Mouse (Mus musculus) heart, embryonic 16.5 days (tissue): ENCODE results near the gene 9530077C05Rik. TPM values are rescaled to one million over a fixed set of nuclear protein-coding genes. Genes with fewer than 3 reads are reported as not detected.
"Not testable (repeated sequence)": the region's sequence is repeated elsewhere in the genome, so short reads cannot be mapped to it uniquely, and the experiment has no call there.

ENCODE experiments used
- ATAC-seq: fragments of 200-750 bp; cut with Nextera tagmentation; replicated peaks from 2 replicates; pipeline ENCODE4 v1.8.0; 2017; ENCODE audit warnings: moderate number of reproducible peaks; ENCODE audit not compliant: insufficient read depth, low FRiP score; ENCODE audit errors: extremely low read depth
- H3K27ac ChIP-seq: fragments of 300-500 bp; sonication (generic); 2 replicates; pipeline ENCODE4 v1.5.1; 2014; ENCODE audit warnings: mild to moderate bottlenecking, low read length, control low read depth, moderate library complexity
- H3K27me3 ChIP-seq: fragments of 300-500 bp; sonication (generic); 2 replicates; pipeline ENCODE4 v1.6.1; 2014; ENCODE audit warnings: low read length, mixed read lengths; ENCODE audit not compliant: control insufficient read depth, insufficient read depth
- H3K36me3 ChIP-seq: fragments of 300-500 bp; sonication (generic); 2 replicates; pipeline ENCODE4 v1.6.1; 2014; ENCODE audit not compliant: control insufficient read depth, insufficient read depth
- H3K4me1 ChIP-seq: fragments of 300-500 bp; sonication (generic); 2 replicates; pipeline ENCODE4 v1.6.1; 2014; ENCODE audit warnings: low read length, mixed read lengths; ENCODE audit not compliant: control insufficient read depth, insufficient read depth
- H3K4me2 ChIP-seq: fragments of 300-500 bp; sonication (generic); 2 replicates; pipeline ENCODE4 v1.6.1; 2014; ENCODE audit warnings: low read depth, mild to moderate bottlenecking, control low read depth, low read length
- H3K4me3 ChIP-seq: fragments of 300-500 bp; sonication (generic); 2 replicates; pipeline ENCODE4 v1.5.1; 2014; ENCODE audit warnings: mild to moderate bottlenecking, control low read depth, low read length
- H3K9ac ChIP-seq: fragments of 300-500 bp; sonication (generic); 2 replicates; pipeline ENCODE4 v1.6.1; 2014; ENCODE audit warnings: low read length, control low read depth
- H3K9me3 ChIP-seq: fragments of 300-500 bp; sonication (generic); replicated peaks from 2 replicates; pipeline ENCODE4 v1.6.1; 2016; ENCODE audit warnings: low read length; ENCODE audit not compliant: control insufficient read depth
- WGBS: fragments of 180-500 bp; shearing (Covaris S2); extraction: QIAGEN DNeasy Blood & Tissue Kit; methylation state at CpG from one replicate; pipeline ENCODE4 v1.1.7; 2014; 5-methylcytosine and 5-hydroxymethylcytosine counted together
- polyA plus RNA-seq: library from polyadenylated mRNA; unstranded; fragments of >200 nt; fragmentation: Nextera tagmentation; extraction: Ambion mirVana; gene quantifications from 2 replicates; pipeline ENCODE4 v1.2.1, GENCODE M21; 2015

The 9530077C05Rik gene
- polyA plus RNA-seq, 1 experiment from 2014 or later = 3.7 TPM

DNA sequence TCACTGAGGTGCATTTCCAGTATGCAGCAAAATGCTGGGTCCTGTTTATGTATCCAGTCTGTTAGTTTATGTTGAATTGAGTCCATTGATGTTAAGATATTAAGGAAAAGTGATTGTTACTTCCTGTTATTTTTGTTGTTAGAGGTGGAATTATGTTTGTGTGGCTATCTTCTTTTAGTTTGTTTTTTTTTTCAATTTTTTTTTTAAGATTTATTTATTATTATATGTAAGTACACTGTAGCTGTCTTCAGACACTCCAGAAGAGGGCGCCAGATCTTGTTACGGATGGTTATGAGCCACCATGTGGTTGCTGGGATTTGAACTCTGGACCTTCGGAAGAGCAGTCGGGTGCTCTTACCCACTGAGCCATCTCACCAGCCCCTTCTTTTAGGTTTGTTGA is 3.7 kb upstream of the 9530077C05Rik start:
- H3K4me1 ChIP-seq, H3K27me3 ChIP-seq, H3K4me2 ChIP-seq, H3K9ac ChIP-seq, H3K36me3 ChIP-seq, ATAC-seq, H3K9me3 ChIP-seq, H3K27ac ChIP-seq, H3K4me3 ChIP-seq: not testable (repeated sequence)
- 71% methylated on average over 3 of the region's 4 CpGs for WGBS

DNA sequence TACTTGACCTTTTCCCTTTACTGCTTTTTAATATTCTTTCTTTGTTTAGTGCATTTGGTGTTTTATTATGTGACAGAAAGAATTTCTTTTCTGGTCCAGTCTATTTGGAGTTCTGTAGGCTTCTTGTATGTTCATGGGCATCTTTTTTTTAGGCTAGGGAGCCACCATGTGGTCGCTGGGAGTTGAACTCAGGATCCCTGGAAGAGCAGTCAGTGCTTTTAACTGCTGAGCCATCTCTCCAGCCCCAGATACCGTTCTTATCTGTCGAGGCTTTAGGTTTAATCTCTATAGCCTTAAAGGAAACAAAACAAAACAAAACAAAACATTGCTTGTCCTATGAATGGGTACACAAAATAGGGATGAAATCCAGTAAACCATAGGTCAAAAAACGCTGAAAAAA is 3.0 kb upstream of the 9530077C05Rik start:
- ATAC-seq = not testable (repeated sequence)

GRCm38 (mm10) chr9:22409501-22409900 is 1.8 kb upstream of the 9530077C05Rik start:
- no peak overlapping the region for H3K9ac ChIP-seq
- ATAC-seq = no peak
- no peaks in the 10 kb centered on the region for H3K36me3 ChIP-seq
- WGBS = 73% methylated on average over 7 of the region's 7 CpGs
- H3K9me3 ChIP-seq = no peaks in the 10 kb centered on the region
- no peak overlapping the region for H3K4me2 ChIP-seq
- no peak overlapping the region for H3K27ac ChIP-seq
- no peak overlapping the region for H3K4me3 ChIP-seq
- H3K27me3 ChIP-seq = no peaks in the 10 kb centered on the region
- H3K4me1 ChIP-seq = peaks cover 2% of the 10 kb centered on the region; the same call in 1 of the 2 replicates

More for the DNA sequence above, 3.0 kb upstream of the 9530077C05Rik start:
- not testable (repeated sequence) for H3K27ac ChIP-seq, H3K36me3 ChIP-seq, H3K4me2 ChIP-seq, H3K4me3 ChIP-seq, H3K9me3 ChIP-seq, H3K27me3 ChIP-seq, H3K9ac ChIP-seq, H3K4me1 ChIP-seq
- 16% methylated on average over 4 of the region's 4 CpGs for WGBS

DNA sequence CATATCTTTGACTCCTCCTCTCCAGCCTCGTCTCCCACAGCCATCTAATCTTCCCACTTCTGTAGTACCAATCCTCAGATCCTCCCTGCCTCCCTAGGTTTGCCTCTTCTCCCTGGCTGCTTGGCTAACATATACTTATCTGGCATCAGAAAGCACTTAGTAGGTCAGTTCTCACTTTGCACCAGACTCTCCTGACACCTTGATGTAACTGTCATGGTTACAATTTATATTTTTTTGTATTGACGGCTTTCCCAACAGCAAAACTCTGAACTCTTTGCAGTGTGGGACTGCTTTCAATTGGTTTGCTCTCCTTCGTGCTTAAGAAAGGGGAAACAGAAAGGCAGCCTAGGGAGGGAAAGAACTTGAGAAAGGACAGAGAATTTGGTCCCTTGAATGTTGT is 4.9 kb downstream of the 9530077C05Rik start:
- Histone ChIP-seq H3K27ac (no peak overlapping the region), H3K4me2 (no peak overlapping the region), H3K4me3 (no peak overlapping the region), H3K9me3 (no peaks in the 10 kb centered on the region), H3K27me3 (no peaks in the 10 kb centered on the region), H3K4me1 (peaks cover 2% of the 10 kb centered on the region; the same call in 1 of the 2 replicates), H3K36me3 (no peaks in the 10 kb centered on the region), H3K9ac (no peak overlapping the region)
- no peak for ATAC-seq
- WGBS = 70% methylated on average over 3 of the region's 3 CpGs

DNA sequence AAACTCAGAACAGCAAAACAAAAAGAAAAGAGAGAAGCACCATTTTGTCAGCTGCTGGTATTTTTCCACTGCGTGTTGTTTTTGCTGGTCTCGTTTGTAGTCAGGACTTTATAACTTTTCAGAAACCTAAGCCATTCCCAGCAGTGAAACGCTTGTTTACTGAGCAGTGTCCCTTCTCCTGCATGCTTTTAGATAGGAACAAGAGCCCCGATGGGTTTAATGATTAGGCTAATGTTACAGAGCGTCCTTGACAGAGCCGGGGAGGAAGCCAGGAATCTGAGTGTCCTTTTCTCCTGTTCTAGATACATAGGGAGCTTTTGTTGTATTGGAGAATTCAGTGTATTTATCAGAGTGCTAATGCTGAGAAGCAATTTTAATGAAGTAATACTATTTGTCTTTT is 6.2 kb downstream of the 9530077C05Rik start:
- no peak overlapping the region for H3K4me3 ChIP-seq
- no peaks in the 10 kb centered on the region for H3K36me3 ChIP-seq
- no peak overlapping the region for H3K9ac ChIP-seq
- H3K9me3 ChIP-seq = no peaks in the 10 kb centered on the region
- ATAC-seq = no peak
- no peaks in the 10 kb centered on the region for H3K27me3 ChIP-seq
- H3K4me2 ChIP-seq = no peak overlapping the region
- H3K27ac ChIP-seq = no peak overlapping the region
- peaks cover 5% of the 10 kb centered on the region for H3K4me1 ChIP-seq
- 43% methylated on average over 6 of the region's 6 CpGs for WGBS

DNA sequence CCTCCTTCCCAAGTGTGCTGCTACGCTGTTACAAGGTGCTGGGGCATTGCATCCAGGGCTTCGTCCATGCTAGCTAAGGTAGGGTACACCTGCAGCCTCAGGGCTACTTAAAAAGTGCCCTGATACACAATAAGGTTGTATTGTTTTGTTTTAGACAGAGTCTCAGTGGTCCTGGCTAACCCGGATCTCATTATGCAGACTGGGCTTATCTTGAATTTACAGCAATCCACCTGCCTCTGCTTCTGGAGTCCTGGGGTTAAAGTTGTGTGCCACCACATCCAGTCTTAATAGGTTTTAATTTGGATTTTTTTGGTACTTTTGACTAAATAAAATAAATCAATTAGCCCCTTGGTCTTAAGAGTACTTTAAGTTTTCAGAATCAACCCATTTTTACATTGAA is 8.6 kb downstream of the 9530077C05Rik start:
- Histone ChIP-seq H3K4me1 (peaks cover 23% of the 10 kb centered on the region), H3K4me3 (no peak overlapping the region), H3K9me3 (no peaks in the 10 kb centered on the region), H3K4me2 (no peak overlapping the region), H3K36me3 (no peaks in the 10 kb centered on the region), H3K27ac (no peak overlapping the region), H3K9ac (no peak overlapping the region), H3K27me3 (no peaks in the 10 kb centered on the region)
- ATAC-seq = no peak
- WGBS = 77% methylated on average over 3 of the region's 3 CpGs

GRCm38 (mm10) chr9:22420491-22420890 is 9.2 kb downstream of the 9530077C05Rik start:
- H3K9ac ChIP-seq = no peak overlapping the region
- 41% methylated on average over 7 of the region's 7 CpGs for WGBS
- H3K27me3 ChIP-seq = no peaks in the 10 kb centered on the region
- no peak overlapping the region for H3K4me3 ChIP-seq
- no peak overlapping the region for H3K4me2 ChIP-seq
- H3K36me3 ChIP-seq = no peaks in the 10 kb centered on the region
- no peaks in the 10 kb centered on the region for H3K9me3 ChIP-seq
- no peak for ATAC-seq
- H3K27ac ChIP-seq = no peak overlapping the region
- peaks cover 23% of the 10 kb centered on the region for H3K4me1 ChIP-seq

- Histone ChIP-seq H3K4me3 (no peak overlapping the region), H3K4me1 (peaks cover 23% of the 10 kb centered on the region), H3K9me3 (no peaks in the 10 kb centered on the region), H3K27me3 (no peaks in the 10 kb centered on the region), H3K36me3 (no peaks in the 10 kb centered on the region), H3K9ac (no peak overlapping the region), H3K27ac (no peak overlapping the region), H3K4me2 (no peak overlapping the region)
- 43% methylated on average over 1 of the region's 1 CpGs for WGBS
- ATAC-seq = no peak
Observed at GRCm38 (mm10) chr9:22422559-22422958, 11.2 kb downstream of the 9530077C05Rik start.

- 32% methylated on average over 1 of the region's 1 CpGs for WGBS
- H3K4me2 ChIP-seq = no peak overlapping the region
- no peaks in the 10 kb centered on the region for H3K36me3 ChIP-seq
- ATAC-seq = no peak
- H3K27ac ChIP-seq = peak overlapping the region; percentile 14; the same call in 1 of the 2 replicates
- H3K9me3 ChIP-seq = no peaks in the 10 kb centered on the region
- H3K4me3 ChIP-seq = no peak overlapping the region
- H3K27me3 ChIP-seq = no peaks in the 10 kb centered on the region
- H3K9ac ChIP-seq = no peak overlapping the region
- H3K4me1 ChIP-seq = peaks cover 23% of the 10 kb centered on the region
Observed at GRCm38 (mm10) chr9:22423507-22423906, 12.2 kb downstream of the 9530077C05Rik start.
